Mouse (Mus musculus): ENCODE data around the gene Slc51a.

Slc51a gene

GRCm38 (mm10) chr16:32431047-32431591 is 56.6 kb downstream of the Slc51a start:
- no peak for DNase-seq (ENCODE audit: low read depth, low spot score)

- DNase-seq (ENCODE audit: low read depth, low spot score) = peak; percentile 97
Observed at GRCm38 (mm10) chr16:32430474-32431046, 57.1 kb downstream of the Slc51a start, which contains the start of gene Pcyt1a. TSS of gene Pcyt1a (plus strand) at chr16:32430921.

- no peak for DNase-seq (ENCODE audit: low read depth, low spot score)
Observed at GRCm38 (mm10) chr16:32427506-32427905, 60.2 kb downstream of the Slc51a start.

All from 3T3-L1 (cell line).